Mouse (Mus musculus) testis, adult 2 months (tissue): ENCODE data around the gene Xrcc1. TPM values are rescaled to one million over a fixed set of nuclear protein-coding genes. Genes with fewer than 3 reads are reported as not detected.
"Not testable (repeated sequence)": the region's sequence is repeated elsewhere in the genome, so short reads cannot be mapped to it uniquely, and the experiment has no call there.

Experiments used
- H3K27ac ChIP-seq: fragments of 200-500 bp; 2 replicates; pipeline ENCODE4 v1.5.1; 2012; ENCODE audit warnings: low read depth, low read length; ENCODE audit not compliant: control insufficient read depth, insufficient read depth
- H3K27me3 ChIP-seq: fragments of 200-500 bp; 2 replicates; pipeline ENCODE4 v1.6.1; 2012; ENCODE audit warnings: mild to moderate bottlenecking, low read length, moderate library complexity; ENCODE audit not compliant: control insufficient read depth, insufficient read depth
- H3K36me3 ChIP-seq: fragments of 200-500 bp; 2 replicates; pipeline ENCODE4 v1.6.1; 2012; ENCODE audit warnings: mild to moderate bottlenecking, low read length; ENCODE audit not compliant: control insufficient read depth, insufficient read depth
- H3K4me1 ChIP-seq: fragments of 200-500 bp; 2 replicates; pipeline ENCODE4 v1.6.1; 2012; ENCODE audit warnings: low read length; ENCODE audit not compliant: control insufficient read depth, insufficient read depth
- H3K4me3 ChIP-seq: fragments of 200-500 bp; 2 replicates; pipeline ENCODE4 v1.5.1; 2012; ENCODE audit warnings: low read depth, mild to moderate bottlenecking, low read length, moderate library complexity, mixed read lengths; ENCODE audit not compliant: control insufficient read depth
- CTCF ChIP-seq: fragments of 200-500 bp; IDR thresholded peaks from 2 replicates; pipeline ENCODE4 v1.5.1; 2012; ENCODE audit warnings: low read depth, mild to moderate bottlenecking, inconsistent platforms, low read length, moderate library complexity; ENCODE audit not compliant: control insufficient read depth, insufficient read depth, insufficient replicate concordance
- POLR2A ChIP-seq: fragments of 200-500 bp; IDR thresholded peaks from 2 replicates; pipeline ENCODE4 v1.6.1; 2012; ENCODE audit warnings: low read depth, mild to moderate bottlenecking, inconsistent platforms, low read length, moderate library complexity; ENCODE audit not compliant: control insufficient read depth
- polyA plus RNA-seq: library from polyadenylated mRNA; depleted of rRNA; stranded (reverse); fragments of >200 nt; gene quantifications from 2 replicates; pipeline ENCODE4 v1.2.3, GENCODE M21; 2012

Gene Xrcc1
- polyA plus RNA-seq, 1 experiment: 69.4 TPM

- Histone ChIP-seq H3K4me3 (no peak overlapping the region), H3K27me3 (no peaks in the 10 kb centered on the region), H3K4me1 (no peaks in the 10 kb centered on the region), H3K27ac (no peak overlapping the region), H3K36me3 (no peaks in the 10 kb centered on the region)
- no peak for TF ChIP-seq POLR2A
- no peak for TF ChIP-seq CTCF
These were observed 28.4 kb upstream of the Xrcc1 start for GRCm38 (mm10) chr7:24517654-24518053.

DNA sequence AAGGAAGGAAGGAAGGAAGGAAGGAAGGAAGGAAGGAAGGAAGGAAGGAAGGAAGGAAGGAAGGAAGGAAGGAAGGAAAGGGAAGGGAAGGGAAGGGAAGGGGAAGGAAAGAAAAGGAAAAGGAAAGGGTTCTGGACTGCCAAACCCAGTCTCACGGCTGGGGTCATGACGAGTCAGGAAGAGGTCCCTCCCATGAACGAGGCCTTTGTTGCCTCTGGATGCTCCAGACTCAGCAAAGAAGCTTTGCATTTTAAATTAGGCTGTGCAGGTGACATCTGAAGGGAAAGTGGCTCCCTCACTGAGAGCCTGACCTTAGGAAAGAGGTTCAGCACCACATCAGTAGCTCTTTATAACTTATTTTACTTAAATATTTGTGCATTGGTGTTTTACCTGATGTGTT is 27.0 kb upstream of the Xrcc1 start:
- TF ChIP-seq POLR2A: no peak
- no peak for TF ChIP-seq CTCF
- Histone ChIP-seq H3K27ac (no peak overlapping the region), H3K4me3 (no peak overlapping the region), H3K36me3 (no peaks in the 10 kb centered on the region), H3K4me1 (no peaks in the 10 kb centered on the region), H3K27me3 (no peaks in the 10 kb centered on the region)

- H3K27me3 ChIP-seq, H3K27ac ChIP-seq, H3K4me1 ChIP-seq, H3K4me3 ChIP-seq, H3K36me3 ChIP-seq: not testable (repeated sequence)
These were observed 26.0 kb upstream of the Xrcc1 start for GRCm38 (mm10) chr7:24520054-24520453.

- no peak for TF ChIP-seq CTCF
- no peak for TF ChIP-seq POLR2A
- Histone ChIP-seq H3K4me1 (no peaks in the 10 kb centered on the region), H3K4me3 (no peak overlapping the region), H3K36me3 (no peaks in the 10 kb centered on the region), H3K27ac (no peak overlapping the region), H3K27me3 (no peaks in the 10 kb centered on the region)
These were observed 23.3 kb upstream of the Xrcc1 start for GRCm38 (mm10) chr7:24522805-24523204.

GRCm38 (mm10) chr7:24523723-24524122 is 22.4 kb upstream of the Xrcc1 start:
- H3K4me3 ChIP-seq: no peak overlapping the region
- no peaks in the 10 kb centered on the region for H3K27me3 ChIP-seq
- H3K36me3 ChIP-seq: no peaks in the 10 kb centered on the region
- H3K4me1 ChIP-seq: no peaks in the 10 kb centered on the region
- TF ChIP-seq CTCF (no peak), POLR2A (no peak)
- H3K27ac ChIP-seq: no peak overlapping the region

DNA sequence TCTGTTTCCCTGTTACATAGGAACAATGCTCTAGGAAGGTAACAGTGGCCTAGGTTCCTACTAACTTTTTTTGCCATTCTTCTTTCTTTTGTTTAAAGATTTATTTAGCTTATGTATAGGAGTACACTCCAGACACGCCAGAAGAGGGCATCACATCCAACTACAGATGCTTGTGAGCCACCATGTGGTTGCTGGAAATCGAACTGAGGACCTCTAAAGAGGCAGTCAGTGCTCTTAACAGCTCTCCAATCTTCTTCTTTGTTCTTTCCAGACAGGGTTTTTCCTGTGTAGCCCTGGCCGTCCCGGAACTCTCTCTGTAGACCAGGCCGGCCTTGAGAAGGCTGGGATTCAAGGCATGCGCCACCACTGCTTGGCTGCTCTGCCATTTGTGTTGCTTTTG is 21.1 kb upstream of the Xrcc1 start:
- H3K27ac ChIP-seq: no peak overlapping the region
- no peaks in the 10 kb centered on the region for H3K27me3 ChIP-seq
- no peak for TF ChIP-seq CTCF
- no peak for TF ChIP-seq POLR2A
- H3K4me3 ChIP-seq: no peak overlapping the region
- H3K4me1 ChIP-seq: peaks cover 7% of the 10 kb centered on the region
- H3K36me3 ChIP-seq: no peaks in the 10 kb centered on the region

DNA sequence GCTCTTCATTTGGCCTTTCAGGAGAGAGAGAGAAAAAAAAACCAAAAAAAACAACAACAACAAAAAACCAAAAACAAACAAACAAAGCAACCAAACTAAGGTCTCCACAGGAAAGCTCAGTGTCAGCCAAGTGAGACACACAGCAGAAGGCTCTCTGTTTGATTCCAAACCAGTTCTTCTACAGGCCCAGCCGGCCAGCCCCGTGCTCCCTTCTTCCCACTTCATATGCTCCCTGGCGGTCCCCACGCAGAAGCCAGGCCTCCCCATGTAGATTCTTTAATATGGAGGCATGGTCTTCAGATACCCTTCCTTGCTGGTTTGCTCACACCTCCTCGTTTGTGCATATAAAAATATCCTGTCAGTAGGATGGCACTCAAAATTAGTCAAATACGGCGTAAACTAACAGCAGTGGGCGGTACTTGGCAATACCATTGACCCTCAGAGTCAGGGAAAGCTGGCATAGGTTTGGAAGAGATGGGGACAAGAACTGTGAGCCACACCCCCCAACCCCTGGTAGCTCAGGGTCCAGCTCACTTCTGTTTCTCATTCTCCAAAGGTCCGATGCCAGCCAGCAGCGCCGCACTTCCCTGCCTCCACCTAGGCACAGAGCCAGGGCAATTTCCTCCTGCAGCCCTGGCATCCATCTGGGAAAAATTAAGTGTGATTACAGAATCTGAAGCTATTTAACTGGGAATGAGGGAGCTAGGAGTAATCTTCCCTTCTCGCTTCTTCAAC is 20.2 kb upstream of the Xrcc1 start:
- TF ChIP-seq POLR2A: no peak
- TF ChIP-seq CTCF: no peak
- no peaks in the 10 kb centered on the region for H3K36me3 ChIP-seq
- H3K4me3 ChIP-seq: no peak overlapping the region
- H3K27ac ChIP-seq: no peak overlapping the region
- no peaks in the 10 kb centered on the region for H3K27me3 ChIP-seq
- peaks cover 15% of the 10 kb centered on the region for H3K4me1 ChIP-seq

- Histone ChIP-seq H3K36me3 (no peaks in the 10 kb centered on the region), H3K4me3 (no peak overlapping the region), H3K4me1 (peaks cover 26% of the 10 kb centered on the region), H3K27ac (no peak overlapping the region), H3K27me3 (no peaks in the 10 kb centered on the region)
- no peak for TF ChIP-seq POLR2A
- no peak for TF ChIP-seq CTCF
These were observed 17.2 kb upstream of the Xrcc1 start for GRCm38 (mm10) chr7:24528861-24529260.
